Mouse (Mus musculus) kidney, postnatal 0 days (tissue): ENCODE measurements at regions not wholly inside any gene's neighbourhood (a gene's known extent, or its start where the extent isn't known, plus 50 kb on each side); places are given as distances from the start of the nearest gene placed in this dataset.

Experiments
- ATAC-seq: fragments of 200-750 bp; cut with Nextera tagmentation; replicated peaks from 2 replicates; pipeline ENCODE4 v1.8.0; 2017; ENCODE audit warnings: low read depth, moderate number of reproducible peaks, moderate TSS enrichment, moderate library complexity; ENCODE audit not compliant: low FRiP score
- DNase-seq: peaks from one replicate; pipeline ENCODE4 v3.0.0-alpha.2; 2016; ENCODE audit warnings: low spot score
- H3K27ac ChIP-seq: fragments of 300-500 bp; sonication (generic); 2 replicates; pipeline ENCODE4 v1.5.1; 2014; ENCODE audit warnings: mild to moderate bottlenecking
- H3K27me3 ChIP-seq: fragments of 300-500 bp; sonication (generic); 2 replicates; pipeline ENCODE4 v1.6.1; 2014; ENCODE audit warnings: low read length, mixed read lengths; ENCODE audit not compliant: insufficient read depth
- H3K36me3 ChIP-seq: fragments of 300-500 bp; sonication (generic); 2 replicates; pipeline ENCODE4 v1.6.1; 2014; ENCODE audit warnings: low read length, mixed read lengths; ENCODE audit not compliant: insufficient read depth
- H3K4me1 ChIP-seq: fragments of 300-500 bp; sonication (generic); replicated peaks from 2 replicates; pipeline ENCODE4 v1.6.1; 2014; ENCODE audit warnings: antibody characterized with exemption, low read length, mixed read lengths; ENCODE audit not compliant: insufficient read depth
- H3K4me2 ChIP-seq: fragments of 300-500 bp; sonication (generic); 2 replicates; pipeline ENCODE4 v1.6.1; 2014; ENCODE audit warnings: mild to moderate bottlenecking, low read length, moderate library complexity, mixed read lengths
- H3K4me3 ChIP-seq: fragments of 300-500 bp; sonication (generic); replicated peaks from 2 replicates; pipeline ENCODE4 v1.5.1; 2014; ENCODE audit warnings: low read depth, low read length
- H3K9ac ChIP-seq: fragments of 300-500 bp; sonication (generic); 2 replicates; pipeline ENCODE4 v1.6.1; 2014; ENCODE audit warnings: low read depth, low read length
- H3K9me3 ChIP-seq: fragments of 300-500 bp; sonication (generic); replicated peaks from 2 replicates; pipeline ENCODE4 v1.6.1; 2016; ENCODE audit warnings: low read length, inconsistent platforms, mixed read lengths
- CTCF ChIP-seq: IDR thresholded peaks from 2 replicates; pipeline ENCODE4 v1.5.1; 2016; ENCODE audit warnings: antibody characterized with exemption, low read depth, mild to moderate bottlenecking, moderate library complexity
- WGBS: fragments of 180-500 bp; shearing (Covaris S2); extraction: QIAGEN DNeasy Blood & Tissue Kit; methylation state at CpG from one replicate; pipeline ENCODE4 v1.1.7; 2014; 5-methylcytosine and 5-hydroxymethylcytosine counted together

GRCm38 (mm10) chr17:27303633-27304479, 99.6 kb upstream of the Lemd2 start:
- Histone ChIP-seq H3K27me3 (no peaks in the 10 kb centered on the region), H3K4me3 (no peak overlapping the region), H3K36me3 (no peaks in the 10 kb centered on the region), H3K9ac (no peak overlapping the region), H3K9me3 (no peaks in the 10 kb centered on the region), H3K4me2 (no peak overlapping the region), H3K27ac (no peak overlapping the region), H3K4me1 (0 out of 2 replicates have a peak, but pooled peaks cover 4% of the 10 kb centered on the region)
- ATAC-seq (no peak), DNase-seq (no peak)
- TF ChIP-seq CTCF = no peak
- 78% methylated on average over 17 of the region's 17 CpGs for whole genome bisulfite sequencing

- H3K4me3 ChIP-seq = no peak overlapping the region
- no peak overlapping the region for H3K27ac ChIP-seq
- H3K9ac ChIP-seq = no peak overlapping the region
- DNase-seq (no peak), ATAC-seq (no peak)
- no peak overlapping the region for H3K4me2 ChIP-seq
- no peaks in the 10 kb centered on the region for H3K36me3 ChIP-seq
- 0 out of 2 replicates have a peak, but pooled peaks cover 4% of the 10 kb centered on the region for H3K4me1 ChIP-seq
- TF ChIP-seq CTCF = no peak
- no peaks in the 10 kb centered on the region for H3K9me3 ChIP-seq
- H3K27me3 ChIP-seq = no peaks in the 10 kb centered on the region
- WGBS = 93% methylated on average over 12 of the region's 12 CpGs
Observed at GRCm38 (mm10) chr17:27303061-27303460, 98.8 kb upstream of the Lemd2 start.

GRCm38 (mm10) chr17:27301376-27301775, 97.1 kb upstream of the Lemd2 start:
- no peak for TF ChIP-seq CTCF
- Histone ChIP-seq H3K4me1 (0 out of 2 replicates have a peak, but pooled peaks cover 4% of the 10 kb centered on the region), H3K4me3 (no peak overlapping the region), H3K9ac (no peak overlapping the region), H3K4me2 (no peak overlapping the region), H3K27ac (no peak overlapping the region), H3K9me3 (0 out of 2 replicates have a peak, but pooled peaks cover 3% of the 10 kb centered on the region), H3K36me3 (no peaks in the 10 kb centered on the region), H3K27me3 (no peaks in the 10 kb centered on the region)
- WGBS = 62% methylated on average over 11 of the region's 11 CpGs
- ATAC-seq (no peak), DNase-seq (no peak)

GRCm38 (mm10) chr17:27299297-27299696, 95.0 kb upstream of the Lemd2 start:
- H3K36me3 ChIP-seq = no peaks in the 10 kb centered on the region
- no peaks in the 10 kb centered on the region for H3K4me1 ChIP-seq
- H3K9me3 ChIP-seq = 0 out of 2 replicates have a peak, but pooled peaks cover 3% of the 10 kb centered on the region
- TF ChIP-seq CTCF = peak; percentile 37
- no peaks in the 10 kb centered on the region for H3K27me3 ChIP-seq
- no peak overlapping the region for H3K27ac ChIP-seq
- ATAC-seq = no peak
- H3K9ac ChIP-seq = no peak overlapping the region
- no peak overlapping the region for H3K4me3 ChIP-seq
- no peak overlapping the region for H3K4me2 ChIP-seq
- 83% methylated on average over 4 of the region's 4 CpGs for WGBS
- DNase-seq = no peak

GRCm38 (mm10) chr17:27298351-27298750, 94.1 kb upstream of the Lemd2 start:
- no peak overlapping the region for H3K9ac ChIP-seq
- no peak overlapping the region for H3K4me2 ChIP-seq
- 0 out of 2 replicates have a peak, but pooled peaks cover 3% of the 10 kb centered on the region for H3K9me3 ChIP-seq
- no peak for TF ChIP-seq CTCF
- no peaks in the 10 kb centered on the region for H3K4me1 ChIP-seq
- ATAC-seq = no peak
- H3K36me3 ChIP-seq = no peaks in the 10 kb centered on the region
- no peak overlapping the region for H3K27ac ChIP-seq
- no peak overlapping the region for H3K4me3 ChIP-seq
- 65% methylated on average over 10 of the region's 10 CpGs for WGBS
- DNase-seq = no peak
- H3K27me3 ChIP-seq = no peaks in the 10 kb centered on the region

- 84% methylated on average over 5 of the region's 5 CpGs for WGBS
- no peak overlapping the region for H3K4me3 ChIP-seq
- H3K27ac ChIP-seq = no peak overlapping the region
- H3K4me1 ChIP-seq = no peaks in the 10 kb centered on the region
- H3K27me3 ChIP-seq = no peaks in the 10 kb centered on the region
- DNase-seq (no peak), ATAC-seq (no peak)
- TF ChIP-seq CTCF = no peak
- 0 out of 2 replicates have a peak, but pooled peaks cover 3% of the 10 kb centered on the region for H3K9me3 ChIP-seq
- H3K9ac ChIP-seq = no peak overlapping the region
- H3K4me2 ChIP-seq = no peak overlapping the region
- H3K36me3 ChIP-seq = no peaks in the 10 kb centered on the region
Observed at GRCm38 (mm10) chr17:27296156-27296555, 91.9 kb upstream of the Lemd2 start.
